Mouse (Mus musculus): ENCODE measurements around the gene Cd38. TPM values are rescaled to one million over a fixed set of nuclear protein-coding genes. Genes with fewer than 3 reads are reported as not detected.

Gene Cd38
- total RNA-seq, 1 experiment from 2014 or later: 16.5 TPM

- DNase-seq: no peak
Observed at GRCm38 (mm10) chr5:43947330-43947977, 79.1 kb downstream of the Cd38 start.

- peak; percentile 44 for DNase-seq
Observed at GRCm38 (mm10) chr5:43948111-43948743, 79.9 kb downstream of the Cd38 start.

DNA sequence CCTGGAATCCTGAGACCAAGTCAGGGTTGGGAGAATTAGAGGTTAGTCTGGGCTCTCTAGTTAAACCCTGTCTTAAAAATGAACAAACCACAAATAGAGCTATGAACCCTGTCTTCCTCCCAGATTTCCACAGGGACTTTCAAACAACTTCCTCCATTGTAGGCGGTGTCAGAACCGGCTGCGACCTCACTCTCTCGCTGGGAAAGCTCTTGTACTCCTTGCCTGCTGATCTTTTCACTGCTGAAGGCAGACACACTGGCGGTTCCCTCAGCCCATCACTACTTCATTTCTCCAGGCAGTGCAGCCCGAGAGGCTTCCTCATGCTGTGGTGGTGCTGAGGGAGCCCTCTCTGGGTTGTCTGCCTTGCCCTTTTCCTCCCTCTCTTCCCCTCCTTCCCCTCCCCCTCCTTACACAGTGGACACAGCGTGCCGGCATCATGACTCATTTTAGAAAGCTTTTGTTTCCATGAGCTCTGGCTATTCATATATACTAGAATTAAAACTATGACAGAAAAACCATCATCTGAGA lies 80.5 kb downstream of the Cd38 start:
- DNase-seq: peak; percentile 18

GRCm38 (mm10) chr5:43953241-43953640 lies 84.9 kb downstream of the Cd38 start:
- DNase-seq: no peak

DNA sequence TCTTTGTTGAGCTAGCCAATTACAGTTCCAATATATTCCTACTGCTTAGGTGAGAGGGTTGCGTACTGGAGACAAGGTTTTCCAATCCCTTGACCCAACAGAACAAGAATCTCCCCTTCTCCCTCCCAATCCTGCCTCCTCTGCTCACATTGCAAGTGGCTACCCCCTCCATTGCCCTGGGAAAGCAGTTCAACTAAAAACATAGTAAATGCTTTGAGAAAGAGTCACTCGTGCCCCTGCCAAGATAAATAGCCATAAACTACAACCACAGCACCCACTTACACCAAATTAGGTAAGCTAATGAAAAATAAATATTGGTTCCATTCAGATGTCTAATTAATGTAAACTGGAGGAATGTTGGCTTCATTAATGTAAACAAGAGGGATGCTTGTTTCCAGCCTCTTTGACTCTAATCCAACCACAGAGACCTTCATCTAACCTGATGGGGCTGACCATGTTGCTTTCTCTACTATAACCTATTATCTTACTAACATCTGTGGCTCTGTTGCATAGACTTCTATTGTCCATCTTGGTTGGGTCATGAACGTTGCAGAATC lies 91.6 kb downstream of the Cd38 start:
- no peak for DNase-seq

DNA sequence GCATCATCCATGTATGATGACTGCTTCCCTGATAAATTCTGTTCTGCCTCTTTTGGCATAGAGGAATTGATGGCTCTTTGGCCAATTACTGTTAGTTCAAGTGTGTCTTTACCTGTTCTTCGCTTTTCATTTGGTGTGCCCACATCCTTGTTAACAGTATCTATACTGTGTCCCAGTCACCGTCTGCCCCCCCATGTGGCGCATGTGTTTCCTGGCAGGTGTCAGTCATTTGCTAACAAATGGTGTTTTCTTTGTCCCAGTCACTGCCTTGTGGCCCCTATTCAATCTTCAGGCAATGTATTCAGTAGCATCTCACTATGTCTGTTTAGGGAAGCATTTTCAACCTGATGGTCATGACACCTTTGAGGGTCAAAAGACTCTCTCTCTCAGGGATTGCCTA lies 92.7 kb downstream of the Cd38 start:
- no peak for DNase-seq

Other genes starting within 250 kb of the Cd38 start
- gene Cc2d2a, start 206.2 kb upstream of the Cd38 start, total RNA-seq (2021): 17.0 and 23.6 TPM in 2 replicates
- 1.3 and 1.8 TPM in 2 replicates for gene Bst1, start 49.7 kb upstream of the Cd38 start, total RNA-seq (2021)
- gene Fbxl5, start 46.9 kb upstream of the Cd38 start, total RNA-seq (2021): 68.2 and 76.8 TPM in 2 replicates
- 11.4 and 18.9 TPM in 2 replicates for gene Gm7879, start 44.6 kb downstream of the Cd38 start, total RNA-seq (2021)
- not detected in 2 replicates for gene Fgfbp1, start 113.2 kb downstream of the Cd38 start, total RNA-seq (2021)
- gene Prom1, start 233.5 kb downstream of the Cd38 start, total RNA-seq (2021): 2.3 and 2.4 TPM in 2 replicates

All from adrenal gland, postnatal 25 days (tissue).